8 mouse cellular contexts compared by ENCODE assay signal in genomic region chr4:148557766-148558165, GRCm38 (mm10). TPM values are rescaled to one million over a fixed set of nuclear protein-coding genes. Genes with fewer than 3 reads are reported as not detected.
DNase-seq lines count a peak whose midpoint lies in the region; ATAC-seq and TF ChIP-seq lines count a peak whose summit lies in the region.

No protein-coding gene starts in this region.

- no peak overlapping the region for H3ac ChIP-seq in C2C12 (ENCODE audit: control insufficient read depth, insufficient read length, low read depth)

- peak overlapping the region; percentile 97 for H3K27ac ChIP-seq in heart, adult 2 months
- peak overlapping the region; percentile 92 for H3K27ac ChIP-seq in forebrain, embryonic 13.5 days
- peak overlapping the region; percentile 82 for H3K27ac ChIP-seq in liver, embryonic 15.5 days (replicated peaks)

- no peak for TF ChIP-seq POLR2A in heart, adult 2 months (IDR thresholded peaks at IDR 0.05; ENCODE audit: insufficient read depth, low read depth, low read length)

- no peak for TF ChIP-seq CTCF in heart, adult 2 months (IDR thresholded peaks at IDR 0.05)
- TF ChIP-seq CTCF in C2C12 (IDR thresholded peaks at IDR 0.05; ENCODE audit: control insufficient read depth, insufficient read depth, insufficient read length): no peak

- H3K9ac ChIP-seq in heart, adult 2 months (ENCODE audit: low read depth, low read length): peak overlapping the region; percentile 92
- peak overlapping the region; percentile 94 for H3K9ac ChIP-seq in forebrain, embryonic 13.5 days
- H3K9ac ChIP-seq in liver, embryonic 15.5 days: peak overlapping the region; percentile 90

- peak overlapping the region; percentile 73 for H3K4me2 ChIP-seq in forebrain, embryonic 13.5 days
- peak overlapping the region; percentile 95 for H3K4me2 ChIP-seq in liver, embryonic 15.5 days

- no peak for DNase-seq in heart, adult 2 months
- no peak for DNase-seq in heart, adult 18-20 months
- DNase-seq in Muller cell, postnatal 12 days (ENCODE audit: inconsistent ontology term): no peak
- DNase-seq in retina, embryonic 14.5 days (ENCODE audit: low spot score): no peak
- no peak for DNase-seq in adrenal gland, postnatal 36 days

- no peaks in the 10 kb centered on the region for H3K36me3 ChIP-seq in heart, adult 2 months (ENCODE audit: control insufficient read depth, insufficient read depth, low read length)
- peaks cover 34% of the 10 kb centered on the region for H3K36me3 ChIP-seq in C2C12 (ENCODE audit: control insufficient read depth, insufficient read depth)
- H3K36me3 ChIP-seq in forebrain, embryonic 13.5 days (ENCODE audit: poor library complexity, severe bottlenecking): peaks cover 75% of the 10 kb centered on the region
- H3K36me3 ChIP-seq in liver, embryonic 15.5 days (replicated peaks): peaks cover 47% of the 10 kb centered on the region

- H3K4me1 ChIP-seq in heart, adult 2 months (ENCODE audit: control insufficient read depth, insufficient read depth, low read length): no peaks in the 10 kb centered on the region; the same call in 1 of the 2 replicates
- H3K4me1 ChIP-seq in forebrain, embryonic 13.5 days: peaks cover 10% of the 10 kb centered on the region
- peaks cover 16% of the 10 kb centered on the region for H3K4me1 ChIP-seq in liver, embryonic 15.5 days (replicated peaks)

- H3K9me3 ChIP-seq in forebrain, embryonic 13.5 days (replicated peaks): no peaks in the 10 kb centered on the region
- H3K9me3 ChIP-seq in liver, embryonic 15.5 days (replicated peaks): no peaks in the 10 kb centered on the region

- peaks cover 2% of the 10 kb centered on the region; the same call in 1 of the 2 replicates for H3K79me2 ChIP-seq in heart, adult 2 months (replicated peaks; ENCODE audit: control insufficient read depth, insufficient read depth, low read length)
- H3K79me2 ChIP-seq in C2C12 (ENCODE audit: control insufficient read depth, insufficient read depth): peaks cover 24% of the 10 kb centered on the region

- peak overlapping the region; percentile 79 for H3K4me3 ChIP-seq in heart, adult 2 months
- peak overlapping the region; percentile 55 for H3K4me3 ChIP-seq in C2C12 (ENCODE audit: insufficient read depth, poor library complexity, severe bottlenecking)
- peak overlapping the region; percentile 85 for H3K4me3 ChIP-seq in forebrain, embryonic 13.5 days
- peak overlapping the region; percentile 94 for H3K4me3 ChIP-seq in liver, embryonic 15.5 days (replicated peaks)

- no peak for TF ChIP-seq EP300 in heart, adult 2 months (IDR thresholded peaks at IDR 0.05; ENCODE audit: insufficient read depth, low read depth, low read length)

- no peaks in the 10 kb centered on the region for H3K27me3 ChIP-seq in heart, adult 2 months (ENCODE audit: control insufficient read depth, insufficient read depth, low read length)
- no peaks in the 10 kb centered on the region for H3K27me3 ChIP-seq in C2C12 (ENCODE audit: control insufficient read depth, insufficient read depth, insufficient read length)
- H3K27me3 ChIP-seq in forebrain, embryonic 13.5 days: no peaks in the 10 kb centered on the region
- H3K27me3 ChIP-seq in liver, embryonic 15.5 days: no peaks in the 10 kb centered on the region

- intact Hi-C loops in heart, adult 2 months (cut with DNase I): loop anchor here (2.0 kb wide), 1 partner anchor 33 kb away; the partner anchor contains the start of gene Srm

- ATAC-seq in forebrain, embryonic 13.5 days: peak; percentile 60
- no peak for ATAC-seq in liver, embryonic 15.5 days (ENCODE audit: insufficient read depth)

- WGBS in heart, adult 2 months: 21% methylated on average over 6 of the region's 6 CpGs
- 31% methylated on average over 6 of the region's 6 CpGs for WGBS in forebrain, embryonic 13.5 days
- 26% methylated on average over 6 of the region's 6 CpGs for WGBS in liver, embryonic 15.5 days (ENCODE audit: insufficient replicate concordance)

- H3K79me3 ChIP-seq in C2C12 (ENCODE audit: low read depth): peaks cover 8% of the 10 kb centered on the region

TF ChIP-seq in C2C12, 6 proteins besides CTCF, POLR2A, EP300 and RAD21:
- no peak for TF ChIP-seq MYOG (IDR thresholded peaks at IDR 0.05; ENCODE audit: control insufficient read depth, extremely low read depth, insufficient read length)
- no peak for TF ChIP-seq MAX (IDR thresholded peaks at IDR 0.05)
- no peak for TF ChIP-seq CEBPB (IDR thresholded peaks at IDR 0.05; ENCODE audit: low read depth)
- TF ChIP-seq FOSL1 (IDR thresholded peaks at IDR 0.05; ENCODE audit: insufficient read depth, low read length, poor library complexity, severe bottlenecking): no peak
- TF ChIP-seq USF1 (IDR thresholded peaks at IDR 0.05; ENCODE audit: low read depth): no peak
- TF ChIP-seq MYOD1 (IDR thresholded peaks at IDR 0.05; ENCODE audit: control insufficient read depth, insufficient read length, low read depth): no peak
TF ChIP-seq in C2C12: peak in this region for 0.

RNA-seq across cellular contexts. Expression of gene Exosc10, which starts 0.5 kb away (rescaled TPM):
- 10 to 100 TPM; 38.7 to 39.6 TPM for total RNA-seq in heart, adult 2 months (2021)
- polyA plus RNA-seq in heart, adult 2 months (2012; rRNA removed): 21.9 and 27.2 TPM in 2 replicates
- total RNA-seq in heart, adult 18-20 months (2021): 10 to 100 TPM; 33.7 to 39.3 TPM
- polyA plus RNA-seq in C2C12 (2012; fragmentation: generic; extraction: Trizol): 53.7 TPM
- polyA plus RNA-seq in forebrain, embryonic 13.5 days (2015; fragmentation: Nextera tagmentation; extraction: Ambion mirVana): 84.0 and 87.3 TPM in 2 replicates
- polyA plus RNA-seq in liver, embryonic 15.5 days (2015; fragmentation: Nextera tagmentation; extraction: Ambion mirVana): 31.9 and 34.1 TPM in 2 replicates
- 10 to 100 TPM; 43.6 to 52.6 TPM for total RNA-seq in adrenal gland, postnatal 36 days (2021)

RNA-seq across cellular contexts. Expression of gene Srm, which starts 33.5 kb away (rescaled TPM):
- 10 to 100 TPM; 14.8 to 16.8 TPM for total RNA-seq in heart, adult 2 months (2021)
- 20.4 and 21.9 TPM in 2 replicates for polyA plus RNA-seq in heart, adult 2 months (2012; rRNA removed)
- 10 to 100 TPM; 14.7 TPM for total RNA-seq in heart, adult 18-20 months (2021)
- polyA plus RNA-seq in C2C12 (2012; fragmentation: generic; extraction: Trizol): 282 TPM
- polyA plus RNA-seq in forebrain, embryonic 13.5 days (2015; fragmentation: Nextera tagmentation; extraction: Ambion mirVana): 150 and 162 TPM in 2 replicates
- 128 and 137 TPM in 2 replicates for polyA plus RNA-seq in liver, embryonic 15.5 days (2015; fragmentation: Nextera tagmentation; extraction: Ambion mirVana)
- 10 to 100 TPM; 84.8 to 94.4 TPM for total RNA-seq in adrenal gland, postnatal 36 days (2021)

RNA-seq across cellular contexts. Expression of gene Masp2, which starts 44.6 kb away (rescaled TPM):
- total RNA-seq in heart, adult 2 months (2021): under 1 TPM; 0.29 to 0.52 TPM
- 0.47 and 2.3 TPM in 2 replicates for polyA plus RNA-seq in heart, adult 2 months (2012; rRNA removed)
- under 1 TPM in 1 of 2 experiments, not detected in 1; 0.13 TPM for total RNA-seq in heart, adult 18-20 months (2021)
- polyA plus RNA-seq in C2C12 (2012; fragmentation: generic; extraction: Trizol): 0.36 TPM
- polyA plus RNA-seq in forebrain, embryonic 13.5 days (2015; fragmentation: Nextera tagmentation; extraction: Ambion mirVana): 0.34 and 0.63 TPM in 2 replicates
- polyA plus RNA-seq in liver, embryonic 15.5 days (2015; fragmentation: Nextera tagmentation; extraction: Ambion mirVana): 44.5 and 56.0 TPM in 2 replicates
- total RNA-seq in adrenal gland, postnatal 36 days (2021): 1 to 10 TPM; 1.1 to 1.6 TPM

RNA-seq across cellular contexts. Expression of gene Angptl7, which starts 57.5 kb away (rescaled TPM):
- 1 to 10 TPM; 2.5 TPM for total RNA-seq in heart, adult 2 months (2021)
- polyA plus RNA-seq in heart, adult 2 months (2012; rRNA removed): 3.7 and 4.4 TPM in 2 replicates
- 1 to 10 TPM; 1.2 to 2.0 TPM for total RNA-seq in heart, adult 18-20 months (2021)
- 0.04 TPM for polyA plus RNA-seq in C2C12 (2012; fragmentation: generic; extraction: Trizol)
- 0.37 and 0.41 TPM in 2 replicates for polyA plus RNA-seq in forebrain, embryonic 13.5 days (2015; fragmentation: Nextera tagmentation; extraction: Ambion mirVana)
- 0.45 and 0.58 TPM in 2 replicates for polyA plus RNA-seq in liver, embryonic 15.5 days (2015; fragmentation: Nextera tagmentation; extraction: Ambion mirVana)
- total RNA-seq in adrenal gland, postnatal 36 days (2021): 1 to 10 TPM in 1 of 2 experiments, under 1 TPM in 1; 0.46 to 1.3 TPM

Comparison
In these comparisons a context has a peak if more than half of its experiments do, and no peak if none do; other contexts are left out.
1. RNA of gene Masp2, which starts 44.6 kb away (polyA plus RNA-seq): 44.5 to 56.0 TPM in liver, embryonic 15.5 days; 0.47 to 2.3 TPM in heart, adult 2 months, 0.34 to 0.63 TPM in forebrain, embryonic 13.5 days and 0.36 TPM in C2C12 (single experiment); every median in the first group is over 10 times any median in the second.
2. Peak in every context shown above with its lines, with median percentiles within 50 percentile points of each other: H3K27ac ChIP-seq, H3K4me3 ChIP-seq and H3K9ac ChIP-seq.